Mouse (Mus musculus) forebrain, postnatal 0 days (tissue): Measurements from ENCODE around the gene Cct8. TPM values are rescaled to one million over a fixed set of nuclear protein-coding genes. Genes with fewer than 3 reads are reported as not detected.

Source experiments
- ATAC-seq: fragments of 200-750 bp; cut with Nextera tagmentation; 2 replicates; pipeline ENCODE4 v1.8.0; 2017; ENCODE audit warnings: mild to moderate bottlenecking, moderate library complexity
- DNase-seq: peaks from one replicate; pipeline ENCODE4 v3.0.0-alpha.2; 2015
- H3K27ac ChIP-seq: fragments of 300-500 bp; sonication (generic); 2 replicates; pipeline ENCODE4 v1.5.1; 2014; ENCODE audit warnings: low read depth, mild to moderate bottlenecking, antibody characterized with exemption, low read length, moderate library complexity, mixed read lengths
- H3K27me3 ChIP-seq: fragments of 300-500 bp; sonication (generic); 2 replicates; pipeline ENCODE4 v1.6.1; 2014; ENCODE audit warnings: mild to moderate bottlenecking, low read length, mixed read lengths; ENCODE audit not compliant: insufficient read depth
- H3K36me3 ChIP-seq: fragments of 300-500 bp; sonication (generic); 2 replicates; pipeline ENCODE4 v1.6.1; 2014; ENCODE audit warnings: mild to moderate bottlenecking, moderate library complexity; ENCODE audit not compliant: insufficient read depth
- H3K4me1 ChIP-seq: fragments of 300-500 bp; sonication (generic); 2 replicates; pipeline ENCODE4 v1.6.1; 2014; ENCODE audit warnings: antibody characterized with exemption; ENCODE audit not compliant: insufficient read depth
- H3K4me2 ChIP-seq: fragments of 300-500 bp; sonication (generic); 2 replicates; pipeline ENCODE4 v1.6.1; 2014; ENCODE audit warnings: low read depth, mild to moderate bottlenecking, moderate library complexity
- H3K4me3 ChIP-seq: fragments of 300-500 bp; sonication (generic); 2 replicates; pipeline ENCODE4 v1.5.1; 2014; ENCODE audit warnings: low read depth, low read length, mixed read lengths
- H3K9ac ChIP-seq: fragments of 300-500 bp; sonication (generic); 2 replicates; pipeline ENCODE4 v1.6.1; 2014; ENCODE audit warnings: mild to moderate bottlenecking
- H3K9me3 ChIP-seq: fragments of 300-500 bp; sonication (generic); 2 replicates; pipeline ENCODE4 v1.6.1; 2016; ENCODE audit warnings: low read length
- CTCF ChIP-seq: sonication (generic); IDR thresholded peaks from 2 replicates; pipeline ENCODE4 v1.5.1; 2016; ENCODE audit warnings: antibody characterized with exemption, control low read depth, low read depth
- WGBS: fragments of 180-500 bp; shearing (Covaris S2); extraction: QIAGEN DNeasy Blood & Tissue Kit; methylation state at CpG from one replicate; pipeline ENCODE4 v1.1.7; 2014; 5-methylcytosine and 5-hydroxymethylcytosine counted together
- polyA plus RNA-seq: library from polyadenylated mRNA; unstranded; fragments of >200 nt; fragmentation: Nextera tagmentation; extraction: Ambion mirVana; gene quantifications from 2 replicates; pipeline ENCODE4 v1.2.1, GENCODE M21; 2015
- total RNA-seq: library from RNA; depleted of rRNA; stranded (reverse); fragments of >200 nt; gene quantifications from 2 replicates; pipeline ENCODE4 v1.2.3, GENCODE M21; 2014; rRNA removed

Gene Cct8
- total RNA-seq (211 and 215 TPM in 2 replicates), polyA plus RNA-seq (351 and 371 TPM in 2 replicates)

GRCm38 (mm10) chr16:87495716-87496447 is at the start of gene Cct8:
TSS of gene Cct8 (minus strand) at chr16:87495873.
- peak within 1 kb of the TSS; percentile 97 for H3K4me3 ChIP-seq
- WGBS: under 1% methylated on average over 48 of the region's 48 CpGs
- peaks cover 26% of the 10 kb centered on the region for H3K36me3 ChIP-seq
- H3K27ac ChIP-seq: peak within 1 kb of the TSS; percentile 92
- TF ChIP-seq CTCF: no peak
- H3K9me3 ChIP-seq: no peaks in the 10 kb centered on the region
- ATAC-seq (peak; percentile 98), DNase-seq (peak; percentile 97)
- H3K27me3 ChIP-seq: no peaks in the 10 kb centered on the region
- peak within 1 kb of the TSS; percentile 67 for H3K4me2 ChIP-seq
- H3K9ac ChIP-seq: peak within 1 kb of the TSS; percentile 95
- peaks cover 9% of the 10 kb centered on the region; the same call in 1 of the 2 replicates for H3K4me1 ChIP-seq

GRCm38 (mm10) chr16:87528755-87529154 is 33.1 kb upstream of the Cct8 start:
- Histone ChIP-seq H3K4me2 (no peak overlapping the region), H3K9ac (no peak overlapping the region), H3K4me3 (no peak overlapping the region), H3K9me3 (no peaks in the 10 kb centered on the region), H3K4me1 (no peaks in the 10 kb centered on the region), H3K36me3 (no peaks in the 10 kb centered on the region), H3K27ac (no peak overlapping the region), H3K27me3 (no peaks in the 10 kb centered on the region)
- ATAC-seq: no peak
- 73% methylated on average over 10 of the region's 10 CpGs for WGBS
- DNase-seq: no peak
- TF ChIP-seq CTCF: no peak

DNA sequence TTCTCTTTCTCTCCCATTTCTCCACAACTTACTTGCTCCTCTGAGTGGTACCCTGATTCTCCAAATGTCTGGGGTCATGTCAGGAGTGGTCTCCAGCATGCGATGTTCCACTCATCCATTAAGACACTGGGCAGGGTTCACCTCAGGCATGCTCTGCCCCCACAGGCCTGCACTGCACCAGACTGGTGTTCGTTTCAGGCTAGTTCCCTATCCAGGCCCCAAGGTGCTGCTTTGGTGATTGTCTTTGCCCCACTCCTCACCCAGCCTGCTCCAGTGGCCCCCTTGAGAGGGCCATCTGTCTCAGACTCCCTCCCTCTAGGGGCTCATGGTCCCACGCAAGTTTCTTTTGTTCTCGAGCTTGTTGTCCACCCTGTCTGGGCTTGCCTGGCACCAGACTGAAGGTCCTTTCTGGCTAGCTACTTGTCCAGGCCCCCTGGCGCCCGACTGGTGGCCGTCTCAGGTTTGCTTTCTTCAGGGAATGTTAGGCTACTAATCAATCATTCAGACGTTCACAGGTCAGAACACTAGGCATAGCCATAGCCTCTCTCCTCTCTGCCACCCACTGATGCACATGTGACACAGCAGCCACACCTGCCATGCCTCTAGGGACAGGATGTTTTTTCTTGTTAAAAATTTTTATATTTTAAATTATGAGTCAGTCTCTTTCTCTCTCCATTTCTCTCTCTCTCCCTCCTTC is 32.0 kb upstream of the Cct8 start:
- no peak overlapping the region for H3K27ac ChIP-seq
- H3K9ac ChIP-seq: no peak overlapping the region
- no peak overlapping the region for H3K4me3 ChIP-seq
- DNase-seq: no peak
- H3K4me2 ChIP-seq: no peak overlapping the region
- no peaks in the 10 kb centered on the region for H3K27me3 ChIP-seq
- no peak for TF ChIP-seq CTCF
- H3K4me1 ChIP-seq: no peaks in the 10 kb centered on the region
- H3K9me3 ChIP-seq: no peaks in the 10 kb centered on the region
- no peaks in the 10 kb centered on the region for H3K36me3 ChIP-seq
- no peak for ATAC-seq
- WGBS: 66% methylated on average over 8 of the region's 8 CpGs

- TF ChIP-seq CTCF: no peak
- 91% methylated on average over 5 of the region's 5 CpGs for WGBS
- H3K36me3 ChIP-seq: no peaks in the 10 kb centered on the region
- no peak overlapping the region for H3K27ac ChIP-seq
- H3K4me2 ChIP-seq: no peak overlapping the region
- ATAC-seq (no peak), DNase-seq (no peak)
- H3K9ac ChIP-seq: no peak overlapping the region
- H3K4me1 ChIP-seq: no peaks in the 10 kb centered on the region
- H3K4me3 ChIP-seq: no peak overlapping the region
- H3K27me3 ChIP-seq: no peaks in the 10 kb centered on the region
- H3K9me3 ChIP-seq: no peaks in the 10 kb centered on the region
Observed at GRCm38 (mm10) chr16:87524228-87524627, 28.6 kb upstream of the Cct8 start.

DNA sequence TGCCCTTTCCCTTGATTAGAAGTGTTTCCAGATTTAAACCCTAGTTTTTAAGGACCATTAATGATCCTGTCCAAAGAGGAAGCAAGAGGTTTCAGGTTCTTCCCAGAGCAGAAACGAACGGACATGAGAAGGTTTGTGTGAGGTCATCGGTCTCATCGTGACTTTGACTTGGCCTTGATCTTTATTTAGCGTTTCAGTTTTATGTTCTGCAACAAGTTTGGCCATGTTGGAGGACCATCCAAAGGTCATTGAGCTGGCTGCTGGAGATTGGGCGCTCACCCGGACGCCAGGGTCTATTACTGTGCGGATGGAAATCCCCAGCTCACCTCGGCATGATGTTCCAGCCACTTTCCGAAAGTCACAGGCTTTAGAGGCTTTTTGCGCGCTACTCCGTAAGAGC is 16.7 kb upstream of the Cct8 start:
- WGBS: 95% methylated on average over 14 of the region's 14 CpGs
- no peak overlapping the region for H3K4me2 ChIP-seq
- H3K27me3 ChIP-seq: no peaks in the 10 kb centered on the region
- DNase-seq (no peak), ATAC-seq (no peak)
- TF ChIP-seq CTCF: no peak
- H3K4me3 ChIP-seq: no peak overlapping the region
- no peaks in the 10 kb centered on the region for H3K36me3 ChIP-seq
- no peak overlapping the region for H3K9ac ChIP-seq
- H3K27ac ChIP-seq: no peak overlapping the region
- no peaks in the 10 kb centered on the region for H3K9me3 ChIP-seq
- no peaks in the 10 kb centered on the region for H3K4me1 ChIP-seq

- DNase-seq (no peak), ATAC-seq (no peak)
- no peaks in the 10 kb centered on the region for H3K9me3 ChIP-seq
- H3K36me3 ChIP-seq: no peaks in the 10 kb centered on the region
- no peaks in the 10 kb centered on the region for H3K4me1 ChIP-seq
- WGBS: 45% methylated on average over 5 of the region's 5 CpGs
- H3K4me2 ChIP-seq: no peak overlapping the region
- H3K27ac ChIP-seq: no peak overlapping the region
- H3K4me3 ChIP-seq: no peak overlapping the region
- no peak for TF ChIP-seq CTCF
- H3K27me3 ChIP-seq: no peaks in the 10 kb centered on the region
- H3K9ac ChIP-seq: no peak overlapping the region
Observed at GRCm38 (mm10) chr16:87511706-87512105, 16.0 kb upstream of the Cct8 start.
